Mouse (Mus musculus) heart, adult 2 months (tissue): ENCODE measurements around the gene Primpol.

Experiments
- CTCF ChIP-seq: fragments of 200-600 bp; IDR thresholded peaks from 2 replicates; pipeline ENCODE4 v1.8.1; 2022; ENCODE audit warnings: antibody characterized with exemption, mild to moderate bottlenecking, moderate library complexity
- POLR2A ChIP-seq: fragments of 200-500 bp; IDR thresholded peaks from 2 replicates; pipeline ENCODE4 v1.6.1; 2011; ENCODE audit warnings: mild to moderate bottlenecking, low read depth, low read length, control low read depth; ENCODE audit not compliant: insufficient read depth

DNA sequence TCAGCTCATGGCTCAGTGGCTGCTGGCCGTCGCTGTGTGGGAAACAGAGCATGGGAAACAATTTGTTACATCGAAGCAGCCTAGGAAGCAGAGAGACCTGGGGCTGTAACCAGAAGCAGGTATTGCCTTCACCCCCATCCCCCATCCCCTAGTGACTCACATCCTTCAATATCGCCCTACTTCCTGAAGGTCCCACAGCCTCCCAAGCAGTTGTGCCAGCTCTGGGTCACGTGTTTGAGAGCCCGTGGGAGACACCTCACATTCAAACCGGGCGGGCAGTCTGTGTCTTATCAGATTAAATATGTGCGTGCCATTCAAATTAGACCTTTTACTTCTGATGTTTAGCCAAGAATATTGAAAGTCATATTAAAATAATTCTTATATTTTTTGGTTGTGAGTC is 34.9 kb upstream of the Primpol start:
- TF ChIP-seq POLR2A (no peak), CTCF (no peak)
